Mouse (Mus musculus): ENCODE measurements at regions not wholly inside any gene's neighbourhood (a gene's known extent, or its start where the extent isn't known, plus 50 kb on each side); places are given as distances from the start of the nearest gene placed in this dataset.

DNA sequence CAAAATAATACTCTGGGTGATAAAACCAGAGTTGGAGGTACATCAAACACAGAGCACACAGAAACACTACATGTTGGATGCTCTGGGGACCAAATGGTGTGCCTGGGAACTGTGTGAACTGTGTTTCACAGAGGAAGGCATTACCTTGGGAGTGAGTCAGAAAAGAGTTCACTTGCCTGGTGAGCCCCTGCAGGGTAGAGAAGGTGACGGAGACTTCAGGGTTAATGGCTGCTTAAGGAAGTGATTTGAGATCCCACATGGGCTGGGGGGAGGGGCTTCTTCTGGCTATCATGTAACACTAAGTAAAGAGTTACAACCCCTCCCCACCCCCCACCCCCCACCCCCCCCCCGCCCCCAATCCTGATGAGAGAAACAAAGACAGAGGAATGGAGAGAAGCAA lies 164.6 kb downstream of the Gm45692 start:
- DNase-seq (ENCODE audit: low read depth in 2 of 2, low spot score in 2 of 2) = no peak

- DNase-seq (ENCODE audit: low read depth in 2 of 2, low spot score in 2 of 2) = no peak
These were observed 168.3 kb downstream of the Gm45692 start for GRCm38 (mm10) chr8:26287665-26288064.

DNA sequence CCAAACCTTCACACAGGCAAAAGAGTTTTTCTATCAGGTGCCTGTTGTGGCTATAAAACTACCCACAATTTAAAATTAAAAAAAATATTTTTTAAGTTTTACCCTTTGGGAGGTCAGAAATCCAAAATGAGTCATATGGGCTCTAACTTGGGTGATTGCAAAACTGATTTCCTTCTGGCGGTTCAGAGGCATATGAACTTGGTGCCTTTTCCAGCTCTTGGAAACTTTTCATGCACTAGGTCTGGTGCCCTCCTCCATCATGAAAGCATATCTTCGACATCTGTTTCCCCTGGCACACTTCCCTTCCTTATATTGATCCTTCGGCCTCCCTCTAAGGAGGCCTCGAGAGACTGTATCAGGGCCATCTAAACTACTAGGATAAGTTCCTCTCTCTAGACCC lies 168.8 kb downstream of the Gm45692 start:
- DNase-seq (ENCODE audit: low read depth in 2 of 2, low spot score in 2 of 2) = no peak

DNA sequence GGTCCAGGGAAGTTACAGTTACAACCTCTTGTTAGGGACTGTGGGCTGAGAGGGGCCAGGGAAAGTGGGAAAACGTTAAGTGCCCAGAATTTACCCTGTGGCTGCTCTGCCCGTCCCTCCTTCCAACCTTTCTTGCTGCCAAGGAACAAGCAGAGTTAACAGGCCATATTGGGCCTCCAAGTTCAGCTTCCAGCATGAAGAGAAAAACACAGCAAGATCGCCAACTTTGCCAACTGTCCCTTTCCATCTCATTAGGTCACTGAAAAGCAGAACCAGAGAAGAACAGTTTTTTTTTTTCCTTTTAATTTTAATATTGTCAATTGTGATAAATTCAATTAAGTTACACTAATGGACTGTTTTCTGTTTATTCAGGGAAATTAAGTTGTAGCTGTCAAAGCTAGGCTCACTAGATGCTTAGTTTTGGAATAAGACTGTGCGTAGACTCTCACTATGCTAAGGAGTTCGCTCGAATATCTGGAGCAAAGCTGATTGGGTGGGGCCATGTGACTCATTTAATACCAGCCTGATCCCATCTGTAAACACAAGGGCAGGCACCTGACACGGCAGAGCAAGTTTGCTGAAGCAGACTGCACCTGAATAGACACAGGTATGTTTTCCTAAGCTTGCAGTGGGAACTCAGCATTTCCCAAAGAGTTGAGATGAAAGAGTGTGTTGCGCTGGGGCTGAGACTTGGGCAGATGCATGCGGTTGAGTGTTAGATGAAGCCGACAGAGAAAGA lies 178.9 kb downstream of the Gm45692 start:
- no peak for DNase-seq (ENCODE audit: low read depth in 2 of 2, low spot score in 2 of 2)

GRCm38 (mm10) chr8:26300246-26300645 lies 180.9 kb downstream of the Gm45692 start:
- DNase-seq (ENCODE audit: low read depth in 2 of 2, low spot score in 2 of 2) = no peak

DNA sequence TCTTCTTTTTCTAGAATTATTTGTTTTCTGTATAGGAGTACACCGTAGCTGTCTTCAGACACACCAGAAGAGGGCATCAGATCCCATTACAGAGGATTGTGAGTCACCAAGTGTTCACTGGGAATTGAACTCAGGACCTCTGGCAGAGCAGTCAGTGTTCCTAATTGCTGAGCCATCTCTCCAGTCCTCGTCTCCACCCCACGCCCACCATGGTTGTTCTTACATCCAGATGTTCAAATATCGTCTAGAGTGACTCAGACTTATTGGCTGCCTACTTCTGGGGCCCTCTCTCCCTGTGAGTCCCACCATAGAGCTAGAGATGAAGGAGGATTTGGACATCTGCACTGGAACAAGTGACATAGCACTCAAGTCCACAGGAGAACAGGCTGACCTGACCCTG lies 182.6 kb downstream of the Gm45692 start:
- no peak for DNase-seq (ENCODE audit: low read depth in 2 of 2, low spot score in 2 of 2)

DNA sequence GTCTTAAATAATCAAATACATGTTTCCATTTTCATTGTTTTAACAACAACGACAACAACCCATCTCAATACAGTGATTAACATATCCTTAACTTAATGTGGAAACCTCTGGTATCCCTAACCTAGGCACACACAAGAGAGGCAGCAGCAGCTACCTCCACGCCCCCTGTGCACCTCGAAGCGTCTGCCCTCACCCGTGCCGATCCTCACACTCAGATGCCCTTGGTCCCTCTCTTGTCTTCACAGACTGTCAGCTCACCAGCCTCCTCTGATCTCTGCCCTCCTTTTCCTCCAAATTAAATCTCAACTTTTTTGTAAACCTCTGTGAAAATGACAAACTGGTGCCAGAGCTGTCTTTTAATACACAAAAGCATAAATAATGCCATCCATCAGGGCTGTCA lies 185.2 kb downstream of the Gm45692 start:
- DNase-seq (ENCODE audit: low read depth in 2 of 2, low spot score in 2 of 2) = no peak

DNA sequence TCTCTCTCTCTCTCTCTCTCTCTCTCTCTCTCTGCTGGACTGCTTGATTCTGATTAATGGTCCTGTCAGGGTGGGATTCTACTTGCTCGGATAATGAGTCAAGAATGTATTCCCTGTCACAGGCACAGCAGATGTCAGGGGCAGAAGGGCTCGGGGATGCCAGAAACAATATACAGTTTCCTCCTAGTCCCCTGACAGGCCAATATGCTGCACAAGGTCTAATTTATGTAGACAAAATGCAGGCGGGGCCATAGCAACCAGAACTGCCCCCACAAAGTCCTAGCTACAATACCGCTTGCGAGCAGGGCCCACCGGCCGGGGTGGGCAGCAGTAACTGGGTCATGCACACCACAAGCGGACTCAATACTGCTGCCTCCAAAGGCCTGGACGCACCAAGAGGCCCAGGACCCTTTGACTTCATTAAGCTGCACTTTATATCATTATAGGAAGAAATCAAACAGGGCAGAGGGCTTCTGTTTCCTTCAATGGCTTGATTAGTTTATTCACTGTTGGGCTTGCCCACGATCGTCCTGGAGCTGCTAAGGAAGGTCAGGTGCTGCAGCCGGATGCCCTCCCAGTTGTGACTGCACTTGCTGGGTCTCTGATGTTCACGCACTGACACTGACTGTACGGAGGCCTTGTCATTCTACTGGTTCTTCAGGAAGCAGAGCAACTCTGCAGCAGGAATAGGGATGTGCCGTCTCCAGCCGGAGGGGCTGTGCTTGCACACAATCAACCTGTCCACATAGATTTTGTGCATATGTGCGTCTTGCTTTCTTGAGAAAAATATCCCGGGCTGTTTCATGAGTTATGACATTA lies 185.9 kb downstream of the Gm45692 start:
- no peak for DNase-seq (ENCODE audit: low read depth in 2 of 2, low spot score in 2 of 2)

- DNase-seq (ENCODE audit: low read depth in 2 of 2, low spot score in 2 of 2) = no peak
These were observed 188.8 kb downstream of the Gm45692 start for GRCm38 (mm10) chr8:26308121-26308641.

DNA sequence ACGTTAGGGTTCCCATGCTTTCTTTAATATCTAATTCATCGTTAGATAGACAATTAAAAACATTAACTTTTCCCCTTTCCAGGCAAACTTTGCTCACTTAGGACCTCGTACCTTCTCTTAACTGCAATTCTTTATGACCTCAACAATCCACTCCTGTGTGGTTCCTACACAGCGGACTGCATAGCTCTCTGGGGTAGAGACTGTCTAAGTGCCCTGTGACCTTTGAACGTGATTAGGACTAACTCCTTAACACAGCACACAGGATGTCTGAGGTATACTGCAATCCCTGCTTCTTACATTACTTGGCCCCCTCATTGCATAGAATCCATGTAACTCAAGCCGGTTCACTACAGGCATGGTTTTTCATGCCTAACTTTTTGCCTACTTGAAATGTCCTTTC lies 190.4 kb downstream of the Gm45692 start:
- no peak for DNase-seq (ENCODE audit: low read depth in 2 of 2, low spot score in 2 of 2)

DNA sequence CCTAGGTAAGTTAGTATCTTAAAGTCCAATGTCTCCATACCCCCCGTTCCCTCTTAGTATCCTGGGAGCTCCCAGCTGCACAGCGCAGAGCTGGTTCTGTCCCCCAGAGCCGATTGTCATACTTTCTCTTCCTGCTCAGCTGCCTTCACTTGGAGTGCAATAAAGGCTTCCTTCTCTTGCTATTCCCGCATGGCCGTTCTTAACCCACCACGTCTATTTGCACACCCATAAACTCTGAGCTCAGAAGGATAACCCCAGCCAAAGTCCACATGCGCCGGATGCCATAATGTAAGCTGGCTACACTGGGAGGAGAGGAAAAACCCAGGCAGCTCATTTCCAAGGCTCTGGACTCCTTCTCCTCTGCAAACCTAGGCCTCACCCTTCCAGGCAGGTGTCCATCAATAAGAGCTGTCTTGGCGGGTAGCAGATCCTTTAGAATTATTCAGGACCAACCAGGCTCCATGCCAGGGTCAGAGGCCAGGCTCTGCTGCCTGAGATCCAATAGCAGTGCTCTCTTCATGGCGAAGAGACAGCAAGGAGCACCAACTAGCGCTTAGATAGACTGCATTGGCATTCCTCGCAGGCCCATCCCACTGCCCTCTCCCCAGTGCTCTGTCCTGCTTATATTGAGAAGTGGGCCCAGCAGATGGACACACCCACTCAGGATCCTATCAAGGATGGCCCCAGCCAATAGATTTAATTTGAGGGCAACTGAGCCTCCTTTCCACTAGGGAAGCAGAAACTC lies 204.4 kb downstream of the Gm45692 start:
- no peak for DNase-seq (ENCODE audit: low read depth in 2 of 2, low spot score in 2 of 2)

DNA sequence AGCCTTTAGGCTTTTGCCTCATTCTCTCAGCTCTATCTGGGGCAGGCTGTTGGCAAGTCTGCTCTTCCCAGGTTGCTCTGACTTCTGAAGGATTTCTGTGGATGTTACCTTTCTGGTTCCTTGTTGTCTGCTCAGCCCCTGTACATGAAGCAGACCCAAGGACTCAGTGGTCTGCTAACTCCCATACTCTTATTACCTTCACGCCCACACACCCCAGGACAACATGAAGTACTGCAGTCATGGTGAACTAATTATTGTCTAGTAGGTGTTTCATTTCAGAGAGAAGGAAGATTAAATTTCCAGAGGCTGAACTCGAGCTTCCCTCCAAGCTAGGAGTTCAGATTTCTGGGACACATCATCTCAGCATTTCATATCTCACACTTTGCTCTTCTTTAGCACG lies 205.3 kb downstream of the Gm45692 start:
- no peak for DNase-seq (ENCODE audit: low read depth in 2 of 2, low spot score in 2 of 2)

GRCm38 (mm10) chr8:26329813-26330212 lies 210.5 kb downstream of the Gm45692 start:
- DNase-seq (ENCODE audit: low read depth in 2 of 2, low spot score in 2 of 2) = no peak

- DNase-seq (ENCODE audit: low read depth in 2 of 2, low spot score in 2 of 2) = no peak
These were observed 217.7 kb downstream of the Gm45692 start for GRCm38 (mm10) chr8:26336906-26337650.

DNA sequence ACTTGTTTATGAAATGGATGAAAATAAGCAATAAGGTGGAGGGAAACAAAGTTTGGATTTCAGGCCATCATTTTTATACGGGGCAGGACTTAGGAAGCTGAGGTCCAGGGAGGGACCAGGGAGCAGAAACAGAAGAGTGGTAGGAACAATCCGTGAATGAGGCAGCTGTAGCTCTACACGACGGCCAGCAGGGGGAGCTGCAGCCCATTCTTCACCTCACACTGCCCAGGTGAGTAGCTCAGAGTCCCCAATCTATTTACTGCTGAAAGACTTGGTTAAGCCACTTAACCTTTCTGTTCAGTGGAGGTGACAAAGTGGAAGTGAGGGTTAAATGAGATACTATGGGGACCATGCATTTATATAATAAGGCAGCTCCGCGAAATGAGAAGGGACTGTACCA lies 225.7 kb downstream of the Gm45692 start:
- DNase-seq (ENCODE audit: low read depth in 2 of 2, low spot score in 2 of 2) = peak; percentile 26 to 37

GRCm38 (mm10) chr8:26349231-26349630 lies 229.9 kb downstream of the Gm45692 start:
- no peak for DNase-seq (ENCODE audit: low read depth in 2 of 2, low spot score in 2 of 2)

DNA sequence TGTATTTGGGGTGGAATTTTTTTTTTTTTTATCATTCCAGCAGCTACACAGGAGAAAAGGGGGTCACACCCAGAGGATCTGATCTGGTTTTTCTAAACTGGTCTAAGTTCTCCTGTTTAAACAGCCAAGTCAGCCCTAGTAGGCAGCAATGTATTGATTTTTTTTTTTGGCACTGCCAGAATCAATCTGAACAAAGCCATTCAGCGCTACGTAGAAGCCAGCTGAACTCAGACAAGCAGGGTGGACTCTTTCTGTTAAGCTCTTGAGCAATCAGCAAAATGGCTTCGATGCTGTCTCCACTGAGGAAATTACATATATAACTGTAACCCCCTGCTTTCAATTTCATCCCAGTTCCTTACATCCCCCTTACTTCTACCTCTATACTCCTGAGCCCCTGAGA lies 230.5 kb downstream of the Gm45692 start:
- DNase-seq (ENCODE audit: low read depth in 2 of 2, low spot score in 2 of 2) = no peak

DNA sequence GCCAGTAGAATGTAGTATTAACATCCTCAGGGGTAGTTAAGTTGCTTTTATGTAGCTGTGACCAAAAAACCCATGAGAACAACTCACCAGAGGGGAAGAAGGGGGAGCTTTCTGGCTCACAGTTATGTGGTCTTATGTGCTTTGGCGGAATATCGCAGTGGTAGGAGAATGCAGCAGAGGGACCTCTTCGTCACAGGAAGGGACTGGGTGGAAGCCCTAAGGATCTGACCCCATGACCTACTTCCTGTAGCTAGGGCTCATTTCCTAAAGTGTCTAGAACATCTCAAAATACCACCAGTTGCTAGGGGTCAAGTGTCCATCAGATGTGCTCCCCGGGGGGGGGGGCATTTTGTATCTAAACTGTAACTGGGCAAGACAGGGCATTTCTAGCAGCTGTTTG lies 231.3 kb downstream of the Gm45692 start:
- no peak for DNase-seq (ENCODE audit: low read depth in 2 of 2, low spot score in 2 of 2)

DNA sequence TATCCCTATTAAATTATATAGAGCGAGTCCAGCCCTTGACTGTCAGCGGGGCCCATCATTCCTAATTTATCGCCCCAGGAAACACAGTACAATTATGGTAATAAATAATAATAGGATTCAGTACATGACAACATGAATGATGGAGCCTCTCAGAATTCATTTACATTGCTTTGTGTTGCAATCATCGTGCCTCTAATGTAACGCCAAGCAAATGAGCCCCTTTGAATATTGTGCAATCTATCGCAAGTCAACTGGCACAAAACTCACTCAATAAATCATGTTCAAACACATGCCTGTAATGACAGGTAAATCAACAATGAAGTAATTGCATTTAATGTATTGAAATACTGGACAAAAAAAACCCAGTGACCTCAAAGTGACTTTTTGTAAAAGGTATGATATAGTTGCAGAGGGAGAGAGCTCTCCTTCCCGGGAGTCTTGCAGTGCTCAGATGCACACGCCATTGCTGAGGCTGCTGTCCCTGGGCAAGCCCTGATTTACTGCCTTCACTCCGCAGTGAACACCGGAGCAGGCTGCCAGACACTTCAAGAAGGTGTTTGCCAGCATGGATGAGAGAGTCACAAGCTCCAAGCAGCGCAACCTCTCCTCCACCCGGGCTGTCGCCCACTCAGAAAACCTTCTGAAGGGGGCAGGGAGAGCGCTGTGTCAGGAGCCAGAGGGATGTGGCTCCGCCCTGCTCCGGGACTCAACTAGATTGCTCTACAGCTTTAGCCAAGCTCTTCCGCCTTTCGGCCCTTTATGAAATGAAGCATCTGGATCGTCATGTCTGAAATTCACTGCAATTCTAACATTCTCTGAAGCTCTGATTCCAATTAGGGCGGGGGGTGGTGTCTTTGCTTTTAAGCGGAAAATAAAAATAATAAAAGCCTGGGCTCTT lies 232.6 kb downstream of the Gm45692 start:
- DNase-seq (ENCODE audit: low read depth in 2 of 2, low spot score in 2 of 2) = no peak

GRCm38 (mm10) chr8:26352541-26353010 lies 233.2 kb downstream of the Gm45692 start:
- no peak for DNase-seq (ENCODE audit: low read depth in 2 of 2, low spot score in 2 of 2)
